Mouse (Mus musculus) activated CD4-positive, CD25-positive, alpha-beta regulatory T cell, adult 4 months (primary cell): ENCODE results near the gene Avil. TPM values are rescaled to one million over a fixed set of nuclear protein-coding genes. Genes with fewer than 3 reads are reported as not detected.
A peak's percentile ranks its signal among the peaks of the same experiment; 100 is the strongest.

Source experiments
- ATAC-seq: one replicate; pipeline ENCODE4 v1.8.0; 2017
- polyA plus RNA-seq, 2 experiments: library from polyadenylated mRNA; unstranded; fragments of 100-300 nt; shearing (Covaris generic); gene quantifications; one replicate each; pipeline ENCODE4 v1.2.1; 2017

Avil gene
- not detected for polyA plus RNA-seq

GRCm38 (mm10) chr10:127000529-127000928 lies at the start of gene Avil:
TSS of gene Avil (plus strand) at chr10:127000709.
- no peak for ATAC-seq

GRCm38 (mm10) chr10:126952375-126952774 lies 48.1 kb upstream of the Avil start:
- ATAC-seq, result no peak

GRCm38 (mm10) chr10:126953029-126953471 lies 47.5 kb upstream of the Avil start:
- ATAC-seq, result no peak

GRCm38 (mm10) chr10:126956692-126957358 lies 43.7 kb upstream of the Avil start:
- no peak for ATAC-seq

- ATAC-seq, result no peak
Observed at GRCm38 (mm10) chr10:126957359-126958107, 43.0 kb upstream of the Avil start.

- ATAC-seq, result no peak
Observed at GRCm38 (mm10) chr10:126960496-126960895, 40.0 kb upstream of the Avil start.

GRCm38 (mm10) chr10:126961757-126962156 lies 38.8 kb upstream of the Avil start:
- no peak for ATAC-seq

- no peak for ATAC-seq
Observed at GRCm38 (mm10) chr10:126962271-126962965, 38.1 kb upstream of the Avil start.

- no peak for ATAC-seq
Observed at GRCm38 (mm10) chr10:126962966-126963330, 37.6 kb upstream of the Avil start.

- ATAC-seq, result no peak
Observed at GRCm38 (mm10) chr10:126963821-126964220, 36.7 kb upstream of the Avil start.

GRCm38 (mm10) chr10:126971363-126972050 lies 29.0 kb upstream of the Avil start:
- ATAC-seq, result no peak

- no peak for ATAC-seq
Observed at GRCm38 (mm10) chr10:126972051-126972725, 28.3 kb upstream of the Avil start.

GRCm38 (mm10) chr10:126972988-126973387 lies 27.5 kb upstream of the Avil start:
- ATAC-seq, result no peak

GRCm38 (mm10) chr10:126975706-126976105 lies 24.8 kb upstream of the Avil start:
- ATAC-seq, result no peak

- ATAC-seq, result no peak
Observed at GRCm38 (mm10) chr10:126977076-126977475, 23.4 kb upstream of the Avil start.

GRCm38 (mm10) chr10:126978277-126978994 lies 22.1 kb upstream of the Avil start, which contains the start of gene Ctdsp2:
TSS of gene Ctdsp2 (plus strand) at chr10:126978717.
- peak; percentile 67 for ATAC-seq

- no peak for ATAC-seq
Observed at GRCm38 (mm10) chr10:126979121-126979635, 21.3 kb upstream of the Avil start.

- ATAC-seq, result peak; percentile 34
Observed at GRCm38 (mm10) chr10:126979636-126980151, 20.8 kb upstream of the Avil start.

- ATAC-seq, result no peak
Observed at GRCm38 (mm10) chr10:126980221-126980932, 20.1 kb upstream of the Avil start.

GRCm38 (mm10) chr10:126980933-126981530 lies 19.5 kb upstream of the Avil start:
- no peak for ATAC-seq
